Mouse (Mus musculus) spleen, postnatal 14 days (tissue): ENCODE data around the gene Tenm4.
A peak's percentile ranks its signal among the peaks of the same experiment; 100 is the strongest.

Experiments used
- DNase-seq, 2 experiments: peaks; one replicate each; pipeline ENCODE4 v3.0.0; 2021 to 2022; ENCODE audit warnings: low spot score in 2 of 2

Gene Tenm4

DNA sequence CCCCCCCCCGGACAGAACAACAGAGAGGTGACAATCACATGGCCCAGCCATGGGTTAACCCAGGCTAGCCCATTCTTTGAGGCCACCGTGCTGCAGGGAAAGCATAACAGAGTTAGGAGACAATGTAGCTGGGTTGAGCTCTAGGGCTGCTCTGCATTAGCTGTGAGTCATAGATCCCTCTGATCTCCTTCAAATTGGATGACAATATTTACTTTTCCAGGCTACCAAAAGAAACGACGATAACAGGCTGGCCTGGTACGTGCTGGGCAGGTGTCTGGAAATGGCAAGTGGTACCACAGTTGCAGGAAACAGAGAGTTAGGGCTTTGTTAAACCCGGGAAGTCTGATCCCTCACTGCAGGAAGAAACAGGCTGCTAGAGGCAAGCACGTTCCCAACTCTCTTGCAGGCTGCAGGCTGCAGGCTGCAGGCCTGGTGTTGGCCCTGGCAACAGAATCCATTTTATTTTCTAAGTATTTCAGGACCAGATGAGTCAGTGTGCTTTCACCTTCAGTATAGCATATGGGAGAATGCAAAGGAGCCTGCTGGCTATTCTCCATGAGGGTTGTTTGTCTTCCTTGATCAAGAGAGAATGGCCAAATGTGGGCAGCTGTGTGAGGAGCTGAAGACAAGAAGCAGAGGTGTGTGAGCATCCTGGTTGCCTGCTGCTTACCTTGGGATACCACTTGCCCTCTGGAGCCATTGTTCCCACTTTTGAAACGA, 353.6 kb downstream of the Tenm4 start:
- DNase-seq = no peak

DNA sequence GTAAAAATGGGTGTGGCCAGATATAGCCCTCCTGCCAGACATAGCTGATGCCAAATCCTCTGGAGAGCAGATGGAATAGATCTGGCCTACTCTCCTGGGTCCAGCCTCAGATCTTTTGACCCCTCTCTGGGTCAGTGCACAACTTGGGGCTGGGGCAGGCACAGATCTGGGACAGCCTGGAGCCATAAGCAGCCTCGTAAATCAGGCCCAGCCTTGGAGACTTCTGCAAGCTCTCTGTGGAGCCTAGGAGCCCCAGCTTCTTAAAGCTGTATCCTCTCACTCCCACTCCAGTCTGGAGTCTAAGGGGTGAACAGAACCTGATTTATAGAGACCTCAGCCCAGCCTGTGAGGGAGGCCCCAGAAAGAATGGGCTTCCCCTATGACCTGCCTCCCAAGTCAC, 354.3 kb downstream of the Tenm4 start:
- no peak for DNase-seq

- no peak for DNase-seq
These were observed 359.8 kb downstream of the Tenm4 start for GRCm38 (mm10) chr7:96530571-96531426.

GRCm38 (mm10) chr7:96531954-96532737, 361.1 kb downstream of the Tenm4 start:
- DNase-seq = no peak

GRCm38 (mm10) chr7:96532804-96533400, 361.9 kb downstream of the Tenm4 start:
- no peak for DNase-seq

GRCm38 (mm10) chr7:96536313-96536880, 365.4 kb downstream of the Tenm4 start:
- no peak for DNase-seq

GRCm38 (mm10) chr7:96539248-96540034, 368.4 kb downstream of the Tenm4 start:
- DNase-seq = no peak

GRCm38 (mm10) chr7:96540458-96541096, 369.5 kb downstream of the Tenm4 start:
- no peak for DNase-seq

GRCm38 (mm10) chr7:96545979-96546378, 374.9 kb downstream of the Tenm4 start:
- DNase-seq = no peak

GRCm38 (mm10) chr7:96551809-96552208, 380.8 kb downstream of the Tenm4 start:
- no peak for DNase-seq

DNA sequence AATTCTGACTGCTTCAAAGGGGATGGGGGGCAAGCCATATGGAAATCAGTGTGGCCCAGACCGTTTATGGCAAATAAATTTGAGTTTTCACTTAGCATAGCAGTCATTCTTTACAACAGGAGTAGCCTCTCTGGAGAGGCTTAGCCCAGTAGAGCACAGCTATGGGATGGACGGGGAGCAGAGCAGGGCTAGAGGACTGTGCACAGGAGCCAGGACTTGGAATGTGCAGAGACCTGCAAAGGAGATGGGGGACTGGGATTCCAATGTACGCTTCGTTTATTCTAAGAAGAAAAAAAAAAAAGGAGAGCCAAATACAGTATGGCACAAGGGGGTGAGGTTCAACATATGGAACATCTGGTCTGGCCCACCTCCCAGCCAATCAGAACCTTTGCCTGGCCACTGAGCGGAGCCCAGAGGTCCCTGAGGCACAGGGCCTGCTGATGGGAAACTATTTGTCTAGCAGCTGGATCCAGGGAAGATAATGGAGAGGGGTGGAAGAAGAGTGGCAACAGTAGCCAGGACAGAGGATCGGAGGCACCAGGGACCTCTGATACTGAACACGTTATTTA, 381.3 kb downstream of the Tenm4 start:
- no peak for DNase-seq

- peak in 1 of 2 experiments; percentile 15 for DNase-seq
These were observed 383.2 kb downstream of the Tenm4 start for GRCm38 (mm10) chr7:96554277-96554690.

GRCm38 (mm10) chr7:96555294-96555693, 384.2 kb downstream of the Tenm4 start:
- DNase-seq = no peak

- DNase-seq = no peak
These were observed 385.7 kb downstream of the Tenm4 start for GRCm38 (mm10) chr7:96556756-96557155.

DNA sequence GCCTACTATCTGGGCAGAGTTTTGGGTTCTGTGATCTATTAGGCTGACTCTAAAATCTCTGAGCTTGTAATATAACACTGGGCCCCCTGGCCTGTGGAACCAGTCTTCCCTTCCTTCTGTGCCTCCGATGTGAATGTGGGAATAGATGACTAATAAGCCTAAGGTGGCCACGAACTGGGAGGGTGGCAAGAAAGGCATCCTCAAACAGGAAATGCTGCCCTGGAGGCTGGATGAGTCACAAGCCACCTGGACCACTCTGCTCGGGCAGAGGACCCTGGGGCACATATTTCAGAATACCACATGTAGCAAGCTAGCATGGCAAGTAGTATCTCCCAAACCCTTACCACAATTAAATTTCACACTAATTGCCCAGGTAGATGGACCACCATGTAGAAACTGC, 391.8 kb downstream of the Tenm4 start:
- DNase-seq = no peak

DNA sequence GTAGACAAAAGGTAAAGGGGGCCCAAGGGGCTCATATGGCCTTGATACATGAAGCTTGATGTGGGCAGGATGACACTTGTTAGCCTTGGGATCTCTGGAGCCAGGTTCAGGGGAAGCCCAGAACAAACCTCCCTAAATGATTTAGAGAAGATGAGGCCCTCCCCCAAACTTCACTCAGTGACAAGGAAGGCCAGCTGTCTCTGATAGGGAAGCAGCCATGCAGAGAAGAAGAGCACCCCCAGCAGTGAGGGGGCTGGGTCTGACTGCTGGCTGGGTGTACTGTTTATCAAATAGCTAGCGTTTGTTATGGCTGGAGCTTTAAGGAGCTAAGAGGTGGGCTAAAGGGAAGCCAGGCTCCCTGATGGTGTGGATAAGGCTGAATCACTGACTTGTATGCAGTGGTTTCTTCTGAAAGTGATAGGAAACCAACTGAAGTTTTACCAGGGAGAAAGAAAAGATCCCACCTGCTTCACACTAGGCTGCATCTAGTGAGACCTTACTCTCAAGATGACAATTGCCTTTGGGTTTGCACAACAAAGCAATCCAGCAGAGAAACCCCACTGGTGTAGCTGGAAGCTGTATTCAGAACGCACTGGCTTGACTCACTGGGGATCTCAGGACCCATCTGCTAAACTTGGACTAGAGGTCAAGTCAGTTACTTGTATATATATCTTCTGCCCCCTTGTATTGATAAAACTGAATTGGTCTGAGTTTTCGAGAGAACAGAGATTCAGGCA, 392.5 kb downstream of the Tenm4 start:
- no peak for DNase-seq

DNA sequence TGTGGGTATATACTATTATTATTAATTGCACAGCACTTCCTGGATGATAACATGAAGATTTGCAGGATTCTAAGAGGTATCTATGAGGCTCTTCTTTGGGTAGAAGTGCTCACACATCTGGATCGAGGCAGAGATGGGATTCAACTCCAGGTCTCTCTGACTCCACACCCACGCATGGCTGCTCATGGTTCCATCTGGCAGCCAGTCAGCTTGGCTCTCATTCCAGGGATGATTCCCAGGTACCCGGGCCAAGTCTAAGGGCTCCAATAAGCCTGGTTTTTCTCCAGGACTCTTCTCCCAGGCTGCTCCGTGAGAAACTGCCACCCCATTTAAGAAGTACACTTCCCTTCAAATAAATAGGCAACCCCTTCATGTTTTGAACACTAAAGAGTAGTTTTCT, 394.8 kb downstream of the Tenm4 start:
- DNase-seq = no peak

DNA sequence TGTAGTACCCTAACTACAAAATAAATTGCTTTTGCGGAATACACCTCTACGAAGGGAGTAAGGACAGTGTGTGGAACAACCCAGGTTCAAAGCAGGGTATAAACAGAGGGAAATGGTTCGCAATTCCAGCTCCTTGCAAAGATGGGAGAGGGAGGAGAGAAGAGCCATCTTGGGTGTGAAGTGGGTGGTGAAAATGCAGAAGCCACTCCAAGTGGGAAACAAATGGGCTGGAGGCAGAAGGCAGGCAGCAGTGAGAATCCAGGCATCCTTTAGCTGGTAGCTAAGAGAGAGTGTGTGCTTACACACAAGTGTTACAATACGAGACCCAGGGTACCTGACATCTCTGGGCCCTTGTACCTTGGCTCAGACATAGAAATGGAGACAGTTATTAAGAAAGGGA, 395.2 kb downstream of the Tenm4 start:
- no peak for DNase-seq

- DNase-seq = no peak
These were observed 397.0 kb downstream of the Tenm4 start for GRCm38 (mm10) chr7:96568034-96568433.
